Mouse (Mus musculus): ENCODE measurements around the gene Abhd17a.

- TF ChIP-seq EP300 (IDR thresholded peaks at IDR 0.05; ENCODE audit: insufficient read depth, low read depth, low read length) (no peak), CTCF (IDR thresholded peaks at IDR 0.05; ENCODE audit: low read depth, low read length) (no peak)
Measured at GRCm38 (mm10) chr10:80583047-80583446, 7.1 kb downstream of the Abhd17a start.

Data from ES-Bruce4 (cell line).